ENCODE assay signal across 8 mouse cellular contexts in genomic region chr5:113136951-113137487, GRCm38 (mm10). TPM values are rescaled to one million over a fixed set of nuclear protein-coding genes. Genes with fewer than 3 reads are reported as not detected.
DNase-seq lines count a peak whose midpoint lies in the region; ATAC-seq and TF ChIP-seq lines count a peak whose summit lies in the region.

No protein-coding gene starts in this region.

- H3K9me3 ChIP-seq in limb, embryonic 13.5 days = peaks cover 7% of the 10 kb centered on the region
- no peaks in the 10 kb centered on the region for H3K9me3 ChIP-seq in midbrain, embryonic 15.5 days

- DNase-seq in urinary bladder, postnatal 14 days (ENCODE audit: low spot score) = peak; percentile 56
- DNase-seq in urinary bladder, postnatal 25 days (ENCODE audit: low spot score) = no peak
- peak; percentile 68 for DNase-seq in heart, adult 2 months
- DNase-seq in cerebellum, adult 2 months = no peak
- no peak for DNase-seq in embryo, embryonic 11 days
- DNase-seq in kidney, adult 9 months = no peak

- intact Hi-C loops in heart, adult 2 months (cut with DNase I) = no loop called here

- peak overlapping the region; percentile 95 for H3K27ac ChIP-seq in heart, adult 2 months
- peak overlapping the region; percentile 61; the same call in 1 of the 2 replicates for H3K27ac ChIP-seq in limb, embryonic 13.5 days
- H3K27ac ChIP-seq in midbrain, embryonic 15.5 days = no peak overlapping the region
- H3K27ac ChIP-seq in cerebellum, adult 2 months (ENCODE audit: insufficient read depth, low read length) = no peak overlapping the region

- peak overlapping the region; percentile 70 for H3K4me3 ChIP-seq in heart, adult 2 months
- peak overlapping the region; percentile 49 for H3K4me3 ChIP-seq in limb, embryonic 13.5 days
- peak overlapping the region; percentile 44 for H3K4me3 ChIP-seq in midbrain, embryonic 15.5 days
- no peak overlapping the region for H3K4me3 ChIP-seq in cerebellum, adult 2 months (replicated peaks; ENCODE audit: insufficient read depth, low read depth, low read length)

- H3K27me3 ChIP-seq in heart, adult 2 months (ENCODE audit: control insufficient read depth, insufficient read depth, low read length) = no peaks in the 10 kb centered on the region
- peaks cover 39% of the 10 kb centered on the region for H3K27me3 ChIP-seq in limb, embryonic 13.5 days
- H3K27me3 ChIP-seq in midbrain, embryonic 15.5 days (replicated peaks) = peaks cover 16% of the 10 kb centered on the region
- H3K27me3 ChIP-seq in cerebellum, adult 2 months (ENCODE audit: control insufficient read depth, insufficient read depth, low read length) = no peaks in the 10 kb centered on the region

- peaks cover 28% of the 10 kb centered on the region for H3K4me1 ChIP-seq in heart, adult 2 months (ENCODE audit: control insufficient read depth, insufficient read depth, low read length)
- peaks cover 46% of the 10 kb centered on the region for H3K4me1 ChIP-seq in limb, embryonic 13.5 days
- H3K4me1 ChIP-seq in midbrain, embryonic 15.5 days = peaks cover 31% of the 10 kb centered on the region
- no peaks in the 10 kb centered on the region for H3K4me1 ChIP-seq in cerebellum, adult 2 months (ENCODE audit: control insufficient read depth, insufficient read depth, low read length)

- TF ChIP-seq CTCF in heart, adult 2 months (IDR thresholded peaks at IDR 0.05) = no peak
- no peak for TF ChIP-seq CTCF in cerebellum, adult 2 months (IDR thresholded peaks at IDR 0.05; ENCODE audit: borderline replicate concordance, insufficient read depth, low read depth, low read length)

- WGBS in heart, adult 2 months = 20% methylated on average over 13 of the region's 13 CpGs
- 64% methylated on average over 13 of the region's 13 CpGs for WGBS in limb, embryonic 13.5 days
- 78% methylated on average over 13 of the region's 13 CpGs for WGBS in midbrain, embryonic 15.5 days
- WGBS in cerebellum, adult 2 months = 73% methylated on average over 13 of the region's 13 CpGs

- H3K9ac ChIP-seq in heart, adult 2 months (ENCODE audit: low read depth, low read length) = peak overlapping the region; percentile 85
- H3K9ac ChIP-seq in limb, embryonic 13.5 days = peak overlapping the region; percentile 72
- no peak overlapping the region for H3K9ac ChIP-seq in midbrain, embryonic 15.5 days

- no peaks in the 10 kb centered on the region for H3K36me3 ChIP-seq in heart, adult 2 months (ENCODE audit: control insufficient read depth, insufficient read depth, low read length)
- no peaks in the 10 kb centered on the region for H3K36me3 ChIP-seq in limb, embryonic 13.5 days
- H3K36me3 ChIP-seq in midbrain, embryonic 15.5 days (replicated peaks) = no peaks in the 10 kb centered on the region

- H3K4me2 ChIP-seq in limb, embryonic 13.5 days (replicated peaks) = peak overlapping the region; percentile 92
- peak overlapping the region; percentile 97 for H3K4me2 ChIP-seq in midbrain, embryonic 15.5 days

- no peaks in the 10 kb centered on the region for H3K79me2 ChIP-seq in heart, adult 2 months (replicated peaks; ENCODE audit: control insufficient read depth, insufficient read depth, low read length)

- TF ChIP-seq EP300 in heart, adult 2 months (IDR thresholded peaks at IDR 0.05; ENCODE audit: insufficient read depth, low read depth, low read length) = 0 out of 2 replicates have a peak, but pooled peaks have one; percentile 22

- ATAC-seq in limb, embryonic 13.5 days (ENCODE audit: low FRiP score, low read depth) = no peak
- ATAC-seq in midbrain, embryonic 15.5 days (replicated peaks) = no peak

- peak; percentile 62 for TF ChIP-seq POLR2A in heart, adult 2 months (IDR thresholded peaks at IDR 0.05; ENCODE audit: insufficient read depth, low read depth, low read length)
- TF ChIP-seq POLR2A in cerebellum, adult 2 months (IDR thresholded peaks at IDR 0.05; ENCODE audit: borderline replicate concordance, insufficient read depth, low read length) = no peak

RNA-seq across cellular contexts. Expression of gene Crybb3, which starts 55.6 kb away (rescaled TPM):
- total RNA-seq in heart, adult 2 months (2021) = 1 to 10 TPM in 1 of 2 experiments, under 1 TPM in 1; 0.68 to 1.5 TPM
- 2.6 and 4.2 TPM in 2 replicates for polyA plus RNA-seq in heart, adult 2 months (2012; rRNA removed)
- polyA plus RNA-seq in limb, embryonic 13.5 days (2015; fragmentation: Nextera tagmentation; extraction: Ambion mirVana) = 0.89 and 1.6 TPM in 2 replicates
- polyA plus RNA-seq in midbrain, embryonic 15.5 days (2015; fragmentation: Nextera tagmentation; extraction: Ambion mirVana) = 1.1 and 1.6 TPM in 2 replicates
- 1.7 and 3.2 TPM in 2 replicates for polyA plus RNA-seq in cerebellum, adult 2 months (2012; rRNA removed)

Comparison
In these comparisons a context has a peak if more than half of its experiments do, and no peak if none do; other contexts are left out.
1. DNase-seq: peak in urinary bladder, postnatal 14 days (single experiment) and heart, adult 2 months (2 of 2); none in urinary bladder, postnatal 25 days (single experiment), cerebellum, adult 2 months (0 of 2), embryo, embryonic 11 days (single experiment) and kidney, adult 9 months (single experiment).
2. H3K27ac ChIP-seq: peak in heart, adult 2 months (single experiment) and limb, embryonic 13.5 days (single experiment); none in midbrain, embryonic 15.5 days (single experiment) and cerebellum, adult 2 months (single experiment).